Comparison of ENCODE assay signal across 11 mouse cellular contexts in the genomic region with DNA sequence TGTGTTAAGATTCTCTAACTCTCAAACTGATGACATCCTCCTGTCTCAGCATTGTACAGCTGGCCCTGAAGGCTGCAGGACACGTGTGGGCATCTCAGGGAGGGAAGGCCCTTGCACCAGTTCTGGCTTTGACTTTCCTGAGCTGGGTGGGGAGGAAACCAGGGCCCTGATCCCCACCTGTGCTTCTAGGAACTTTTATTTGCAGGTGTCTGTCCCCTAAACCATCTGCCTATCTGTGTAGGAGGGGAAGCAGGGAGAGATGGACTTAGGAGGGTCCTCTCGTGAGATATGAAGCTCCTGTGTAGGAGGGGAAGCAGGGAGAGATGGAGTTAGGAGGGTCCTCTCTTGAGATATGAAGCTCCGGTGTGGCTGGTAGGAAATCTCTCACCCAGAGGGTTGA. TPM values are rescaled to one million over a fixed set of nuclear protein-coding genes. Genes with fewer than 3 reads are reported as not detected.
A peak's percentile ranks its signal among the peaks of the same experiment; 100 is the strongest.
DNase-seq lines count a peak whose midpoint lies in the region; ATAC-seq and TF ChIP-seq lines count a peak whose summit lies in the region.
"Had no signal": no experiment of that assay in that cellular context is flagged by ENCODE, and none has a peak within 500 bp of the region (broad histone marks: within the 10 kb centered on the region; RNA-seq: fewer than 3 reads in every experiment).

No protein-coding gene starts in this region.

- no peak overlapping the region for H3K4me3 ChIP-seq in heart, embryonic 15.5 days
- H3K4me3 ChIP-seq in midbrain, embryonic 13.5 days (replicated peaks) = no peak overlapping the region
- no peak overlapping the region for H3K4me3 ChIP-seq in midbrain, embryonic 11.5 days (ENCODE audit: low read depth, low read length)
- no peak overlapping the region for H3K4me3 ChIP-seq in intestine, embryonic 16.5 days (ENCODE audit: low read length)
- no peak overlapping the region for H3K4me3 ChIP-seq in stomach, postnatal 0 days (ENCODE audit: low read depth, low read length)
- H3K4me3 ChIP-seq in left cerebral cortex, adult 2 months = no peak overlapping the region

- TF ChIP-seq CTCF in stomach, postnatal 0 days (IDR thresholded peaks at IDR 0.05; ENCODE audit: low read depth) = no peak
- TF ChIP-seq CTCF in left cerebral cortex, adult 2 months (IDR thresholded peaks at IDR 0.05) = no peak

- H3K4me1 ChIP-seq in heart, embryonic 15.5 days (replicated peaks) = peaks cover 48% of the 10 kb centered on the region
- H3K4me1 ChIP-seq in midbrain, embryonic 13.5 days (replicated peaks) = 0 out of 2 replicates have a peak, but pooled peaks cover 4% of the 10 kb centered on the region
- H3K4me1 ChIP-seq in midbrain, embryonic 11.5 days (ENCODE audit: control insufficient read depth, insufficient read depth, low read length) = no peaks in the 10 kb centered on the region
- peaks cover 36% of the 10 kb centered on the region for H3K4me1 ChIP-seq in intestine, embryonic 16.5 days (ENCODE audit: control insufficient read depth, insufficient read depth, low read length)
- peaks cover 17% of the 10 kb centered on the region for H3K4me1 ChIP-seq in stomach, postnatal 0 days (replicated peaks; ENCODE audit: control insufficient read depth, insufficient read depth)

- TF ChIP-seq EP300 in stomach, postnatal 0 days (optimal IDR thresholded peaks at IDR 0.05) = no peak

- H3K9ac ChIP-seq in heart, embryonic 15.5 days = no peak overlapping the region
- H3K9ac ChIP-seq in midbrain, embryonic 13.5 days (replicated peaks) = no peak overlapping the region
- H3K9ac ChIP-seq in midbrain, embryonic 11.5 days (ENCODE audit: low read length) = no peak overlapping the region
- H3K9ac ChIP-seq in intestine, embryonic 16.5 days (ENCODE audit: low read depth, low read length) = 0 out of 2 replicates have a peak overlapping the region, but pooled peaks have one; percentile 16
- H3K9ac ChIP-seq in stomach, postnatal 0 days (ENCODE audit: low read length) = 0 out of 2 replicates have a peak overlapping the region, but pooled peaks have one; percentile 14

- no peaks in the 10 kb centered on the region for H3K36me3 ChIP-seq in heart, embryonic 15.5 days
- H3K36me3 ChIP-seq in midbrain, embryonic 13.5 days = peaks cover 26% of the 10 kb centered on the region
- no peaks in the 10 kb centered on the region for H3K36me3 ChIP-seq in midbrain, embryonic 11.5 days (ENCODE audit: control insufficient read depth, insufficient read depth, low read length)
- H3K36me3 ChIP-seq in intestine, embryonic 16.5 days (ENCODE audit: control insufficient read depth, insufficient read depth, low read length) = no peaks in the 10 kb centered on the region
- H3K36me3 ChIP-seq in stomach, postnatal 0 days (ENCODE audit: control insufficient read depth, insufficient read depth, low read length) = 0 out of 2 replicates have a peak, but pooled peaks cover under 1% of the 10 kb centered on the region

- ATAC-seq in heart, embryonic 15.5 days (replicated peaks; ENCODE audit: insufficient number of reproducible peaks, insufficient read depth, low FRiP score, low read depth) = no peak
- no peak for ATAC-seq in midbrain, embryonic 13.5 days
- ATAC-seq in midbrain, embryonic 11.5 days (ENCODE audit: low FRiP score) = no peak
- ATAC-seq in intestine, embryonic 16.5 days = no peak
- ATAC-seq in stomach, postnatal 0 days (ENCODE audit: low FRiP score, low TSS enrichment) = no peak

- intact Hi-C loops in left cerebral cortex, adult 2 months (cut with DNase I) = loop anchor here (5.0 kb wide), 2 partner anchors 46 to 66 kb away; a partner anchor contains a TSS

- no peaks in the 10 kb centered on the region for H3K9me3 ChIP-seq in heart, embryonic 15.5 days (replicated peaks)
- H3K9me3 ChIP-seq in midbrain, embryonic 13.5 days = no peaks in the 10 kb centered on the region
- H3K9me3 ChIP-seq in midbrain, embryonic 11.5 days (ENCODE audit: control insufficient read depth, low read length) = no peaks in the 10 kb centered on the region
- H3K9me3 ChIP-seq in intestine, embryonic 16.5 days (ENCODE audit: control insufficient read depth, low read length) = no peaks in the 10 kb centered on the region
- H3K9me3 ChIP-seq in stomach, postnatal 0 days (ENCODE audit: control insufficient read depth, low read length) = no peaks in the 10 kb centered on the region

- H3K27ac ChIP-seq in heart, embryonic 15.5 days = peak overlapping the region; percentile 84
- H3K27ac ChIP-seq in midbrain, embryonic 13.5 days = peak overlapping the region; percentile 30; the same call in 1 of the 2 replicates
- H3K27ac ChIP-seq in midbrain, embryonic 11.5 days (ENCODE audit: low read depth, low read length) = no peak overlapping the region
- peak overlapping the region; percentile 98 for H3K27ac ChIP-seq in intestine, embryonic 16.5 days (ENCODE audit: low read length)
- peak overlapping the region; percentile 94 for H3K27ac ChIP-seq in stomach, postnatal 0 days (replicated peaks)
- H3K27ac ChIP-seq in left cerebral cortex, adult 2 months = no peak overlapping the region

- DNase-seq in heart, adult 8-10 months (ENCODE audit: low spot score) = no peak
- no peak for DNase-seq in midbrain, embryonic 11.5 days (ENCODE audit: low spot score, missing footprints)
- DNase-seq in stomach, postnatal 0 days (ENCODE audit: low spot score) = no peak
- DNase-seq in left cerebral cortex, adult 2 months (ENCODE audit: extremely low spot score in 1 of 2, low spot score in 2 of 2) = no peak
- DNase-seq: cerebellum, adult 9-11 months; thymus, adult 18-20 months had no signal

- 41% methylated on average over 3 of the region's 3 CpGs for WGBS in heart, embryonic 15.5 days
- WGBS in midbrain, embryonic 13.5 days = 74% methylated on average over 3 of the region's 3 CpGs
- 55% methylated on average over 3 of the region's 3 CpGs for WGBS in midbrain, embryonic 11.5 days
- 55% methylated on average over 3 of the region's 3 CpGs for WGBS in intestine, embryonic 16.5 days
- WGBS in stomach, postnatal 0 days = 45% methylated on average over 3 of the region's 3 CpGs

- no peaks in the 10 kb centered on the region for H3K27me3 ChIP-seq in heart, embryonic 15.5 days
- no peaks in the 10 kb centered on the region for H3K27me3 ChIP-seq in midbrain, embryonic 13.5 days
- no peaks in the 10 kb centered on the region for H3K27me3 ChIP-seq in midbrain, embryonic 11.5 days (ENCODE audit: control insufficient read depth, insufficient read depth, low read length)
- H3K27me3 ChIP-seq in intestine, embryonic 16.5 days (replicated peaks; ENCODE audit: control insufficient read depth, insufficient read depth, low read length) = no peaks in the 10 kb centered on the region
- no peaks in the 10 kb centered on the region for H3K27me3 ChIP-seq in stomach, postnatal 0 days (ENCODE audit: control insufficient read depth, insufficient read depth, low read length)
- H3K27me3 ChIP-seq: CH12.LX had no signal

- H3K4me2 ChIP-seq in heart, embryonic 15.5 days = no peak overlapping the region; the same call in 1 of the 2 replicates
- no peak overlapping the region for H3K4me2 ChIP-seq in midbrain, embryonic 13.5 days (replicated peaks)
- no peak overlapping the region for H3K4me2 ChIP-seq in midbrain, embryonic 11.5 days
- no peak overlapping the region for H3K4me2 ChIP-seq in intestine, embryonic 16.5 days (ENCODE audit: low read depth, low read length)
- H3K4me2 ChIP-seq in stomach, postnatal 0 days (replicated peaks; ENCODE audit: low read depth) = peak overlapping the region; percentile 17; the same call in 1 of the 2 replicates

RNA-seq across cellular contexts. Expression of a gene that starts 0.5 kb away (rescaled TPM):
- 23.1 and 24.8 TPM in 2 replicates for polyA plus RNA-seq in heart, embryonic 15.5 days (2015; fragmentation: Nextera tagmentation; extraction: Ambion mirVana)
- 10 to 100 TPM; 29.7 to 45.6 (median 39.3) TPM for total RNA-seq in heart, adult 8-10 months (2022)
- polyA plus RNA-seq in midbrain, embryonic 13.5 days (2015; fragmentation: Nextera tagmentation; extraction: Ambion mirVana) = 9.4 and 10.8 TPM in 2 replicates
- 9.5 and 10.4 TPM in 2 replicates for polyA plus RNA-seq in midbrain, embryonic 11.5 days (2014; fragmentation: Nextera tagmentation; extraction: Ambion mirVana)
- 22.2 and 25.8 TPM in 2 replicates for polyA plus RNA-seq in intestine, embryonic 16.5 days (2015; fragmentation: Nextera tagmentation; extraction: Ambion mirVana)
- polyA plus RNA-seq in stomach, postnatal 0 days (2015; fragmentation: Nextera tagmentation; extraction: Ambion mirVana) = 16.8 and 19.0 TPM in 2 replicates
- total RNA-seq in left cerebral cortex, adult 2 months (2021) = 10 to 100 TPM in 1 of 2 experiments, 1 to 10 TPM in 1; 9.5 to 11.1 TPM
- total RNA-seq: CH12.LX; megakaryocyte progenitor cell, adult 5-6 weeks had no signal

RNA-seq across cellular contexts. Expression of a gene that starts 32.9 kb away (rescaled TPM):
- 22.9 and 33.6 TPM in 2 replicates for polyA plus RNA-seq in heart, embryonic 15.5 days (2015; fragmentation: Nextera tagmentation; extraction: Ambion mirVana)
- 10 to 100 TPM; 10.8 to 15.7 (median 13.5) TPM for total RNA-seq in heart, adult 8-10 months (2022)
- 45.3 and 48.0 TPM in 2 replicates for polyA plus RNA-seq in midbrain, embryonic 13.5 days (2015; fragmentation: Nextera tagmentation; extraction: Ambion mirVana)
- 22.5 and 23.2 TPM in 2 replicates for polyA plus RNA-seq in midbrain, embryonic 11.5 days (2014; fragmentation: Nextera tagmentation; extraction: Ambion mirVana)
- 32.1 and 32.3 TPM in 2 replicates for polyA plus RNA-seq in intestine, embryonic 16.5 days (2015; fragmentation: Nextera tagmentation; extraction: Ambion mirVana)
- 12.2 and 13.7 TPM in 2 replicates for polyA plus RNA-seq in stomach, postnatal 0 days (2015; fragmentation: Nextera tagmentation; extraction: Ambion mirVana)
- 10 to 100 TPM; 25.8 to 30.7 TPM for total RNA-seq in left cerebral cortex, adult 2 months (2021)

RNA-seq across cellular contexts. Expression of a gene that starts 37.7 kb away (rescaled TPM):
- 0.16 and 0.30 TPM in 2 replicates for polyA plus RNA-seq in heart, embryonic 15.5 days (2015; fragmentation: Nextera tagmentation; extraction: Ambion mirVana)
- total RNA-seq in heart, adult 8-10 months (2022) = 1 to 10 TPM; 3.4 to 7.7 (median 4.5) TPM
- polyA plus RNA-seq in midbrain, embryonic 13.5 days (2015; fragmentation: Nextera tagmentation; extraction: Ambion mirVana) = not detected in 2 replicates
- not detected in 2 replicates for polyA plus RNA-seq in midbrain, embryonic 11.5 days (2014; fragmentation: Nextera tagmentation; extraction: Ambion mirVana)
- 0.20 and 0.24 TPM in 2 replicates for polyA plus RNA-seq in intestine, embryonic 16.5 days (2015; fragmentation: Nextera tagmentation; extraction: Ambion mirVana)
- 0.30 and 0.33 TPM in 2 replicates for polyA plus RNA-seq in stomach, postnatal 0 days (2015; fragmentation: Nextera tagmentation; extraction: Ambion mirVana)
- total RNA-seq in left cerebral cortex, adult 2 months (2021) = under 1 TPM; 0.33 to 0.63 TPM
- total RNA-seq: CH12.LX; megakaryocyte progenitor cell, adult 5-6 weeks had no signal

RNA-seq across cellular contexts. Expression of a gene that starts 50.3 kb away (rescaled TPM):
- 14.8 and 18.3 TPM in 2 replicates for polyA plus RNA-seq in heart, embryonic 15.5 days (2015; fragmentation: Nextera tagmentation; extraction: Ambion mirVana)
- total RNA-seq in heart, adult 8-10 months (2022) = 10 to 100 TPM; 25.7 to 28.2 (median 27.1) TPM
- 29.1 and 29.7 TPM in 2 replicates for polyA plus RNA-seq in midbrain, embryonic 13.5 days (2015; fragmentation: Nextera tagmentation; extraction: Ambion mirVana)
- 16.7 and 20.4 TPM in 2 replicates for polyA plus RNA-seq in midbrain, embryonic 11.5 days (2014; fragmentation: Nextera tagmentation; extraction: Ambion mirVana)
- 21.8 and 23.5 TPM in 2 replicates for polyA plus RNA-seq in intestine, embryonic 16.5 days (2015; fragmentation: Nextera tagmentation; extraction: Ambion mirVana)
- 10.5 and 11.5 TPM in 2 replicates for polyA plus RNA-seq in stomach, postnatal 0 days (2015; fragmentation: Nextera tagmentation; extraction: Ambion mirVana)
- 10 to 100 TPM; 48.5 to 53.9 TPM for total RNA-seq in left cerebral cortex, adult 2 months (2021)

Comparison
In these comparisons a context has a peak if more than half of its experiments do, and no peak if none do; other contexts are left out.
1. H3K27ac ChIP-seq: peak in heart, embryonic 15.5 days (single experiment), midbrain, embryonic 13.5 days (single experiment), intestine, embryonic 16.5 days (single experiment) and stomach, postnatal 0 days (single experiment); none in midbrain, embryonic 11.5 days (single experiment) and left cerebral cortex, adult 2 months (single experiment).
2. H3K9ac ChIP-seq: peak in intestine, embryonic 16.5 days (single experiment) and stomach, postnatal 0 days (single experiment); none in heart, embryonic 15.5 days (single experiment), midbrain, embryonic 13.5 days (single experiment) and midbrain, embryonic 11.5 days (single experiment).